Mouse (Mus musculus) spleen, adult 2 months (tissue): ENCODE measurements around the gene Ephb1.

Source experiments
- CTCF ChIP-seq: fragments of 200-500 bp; IDR thresholded peaks from 2 replicates; pipeline ENCODE4 v1.5.1; 2011; ENCODE audit warnings: mild to moderate bottlenecking, inconsistent platforms; ENCODE audit not compliant: insufficient read depth, insufficient read length, insufficient replicate concordance; ENCODE audit errors: extremely low read depth
- POLR2A ChIP-seq: fragments of 200-500 bp; IDR thresholded peaks from 2 replicates; pipeline ENCODE4 v1.6.1; 2011; ENCODE audit warnings: low read depth, low read length, inconsistent platforms

DNA sequence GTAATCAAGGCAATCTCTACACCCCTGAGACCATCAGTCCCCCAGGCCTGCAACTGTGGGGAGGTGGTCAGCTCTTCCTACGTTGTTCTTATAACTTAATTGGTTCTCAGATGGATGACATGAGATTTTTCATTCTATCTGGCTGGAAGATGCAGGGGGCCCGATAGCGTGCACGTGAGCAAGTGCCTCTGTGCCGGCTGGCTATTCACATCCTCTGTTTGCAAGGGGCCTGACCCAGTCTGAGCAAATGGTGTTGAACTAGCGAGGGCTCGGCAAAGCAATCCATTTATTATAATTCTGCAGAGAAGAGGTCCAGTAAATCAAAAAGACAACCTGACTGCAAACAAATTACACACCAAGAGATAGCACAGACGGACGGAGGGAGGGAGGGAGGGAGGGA, 93.0 kb downstream of the Ephb1 start:
- TF ChIP-seq POLR2A (no peak), CTCF (no peak)
